Mouse (Mus musculus): ENCODE measurements at regions not wholly inside any gene's neighbourhood (a gene's known extent, or its start where the extent isn't known, plus 50 kb on each side); places are given as distances from the start of the nearest gene placed in this dataset.

- in situ Hi-C loops (cut with MboI, MseI), result no loop called here
Measured at GRCm38 (mm10) chr5:125843259-125843658, 311.7 kb downstream of the Tmem132b start.

DNA sequence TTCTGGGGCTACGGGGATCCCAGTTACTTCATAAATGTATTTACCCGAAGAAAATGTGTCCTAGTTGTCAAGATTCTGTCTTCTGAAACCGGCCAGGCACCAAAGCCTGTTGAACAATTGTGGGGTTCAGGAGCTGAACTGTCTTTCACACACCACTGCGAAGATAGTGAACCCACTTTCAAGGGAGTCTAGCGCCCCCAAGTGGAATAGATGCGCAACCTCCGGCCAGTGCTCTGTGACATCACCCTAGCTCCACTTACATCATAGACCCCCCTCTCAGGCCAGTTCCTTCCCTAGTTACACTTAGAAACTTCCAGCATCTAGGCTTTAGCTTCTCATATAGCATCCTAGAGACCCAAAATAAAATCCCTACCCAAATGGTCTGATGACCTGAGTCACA, 318.1 kb downstream of the Tmem132b start:
- in situ Hi-C loops (cut with MboI, MseI), result no loop called here

GRCm38 (mm10) chr5:125876296-125876695, 344.7 kb downstream of the Tmem132b start:
- in situ Hi-C loops (cut with MboI, MseI), result no loop called here

GRCm38 (mm10) chr5:125888840-125889239, 357.3 kb downstream of the Tmem132b start:
- in situ Hi-C loops (cut with MboI, MseI), result no loop called here

DNA sequence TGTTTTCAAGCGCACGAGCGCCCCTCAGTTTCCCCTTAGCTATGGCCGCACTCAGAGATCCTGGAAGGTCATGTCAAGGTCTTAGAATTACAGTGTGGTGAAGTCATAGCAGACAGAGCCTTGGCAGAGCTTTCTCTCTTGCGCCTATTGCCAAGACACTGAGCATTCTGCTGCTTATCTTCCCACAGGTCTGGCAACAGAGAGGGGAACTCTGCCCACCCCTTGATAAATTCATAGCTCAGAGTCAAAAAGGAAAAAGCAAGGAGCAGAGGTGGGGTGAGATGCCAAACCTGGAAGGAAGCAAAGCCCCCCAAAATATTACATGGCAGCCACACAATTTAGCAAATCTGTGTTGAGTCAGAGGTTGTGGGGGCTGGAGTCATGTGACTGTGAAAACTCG, 362.3 kb downstream of the Tmem132b start:
- in situ Hi-C loops (cut with MboI, MseI), result no loop called here

DNA sequence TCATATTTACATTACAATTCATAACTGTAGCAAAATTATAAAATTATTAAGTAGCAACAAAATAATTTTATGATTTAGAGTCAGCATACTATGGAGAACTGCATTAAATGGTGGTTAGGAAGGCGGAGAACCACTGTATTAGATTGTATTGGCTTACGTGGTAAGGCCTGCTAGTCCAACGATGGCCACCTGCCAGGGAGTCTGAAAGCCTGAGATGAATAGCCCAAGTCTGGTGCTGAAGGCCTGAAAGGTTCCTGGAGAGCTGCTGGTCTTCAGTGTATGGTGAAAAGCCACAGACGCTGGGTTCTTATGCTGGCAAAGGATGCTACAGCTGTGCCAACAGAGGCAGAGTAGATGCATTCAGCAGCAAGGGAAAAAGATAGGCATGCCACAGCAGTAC, 370.5 kb downstream of the Tmem132b start:
- in situ Hi-C loops (cut with MboI, MseI), result no loop called here

- in situ Hi-C loops (cut with MboI, MseI), result no loop called here
Measured at GRCm38 (mm10) chr5:125904426-125904825, 372.9 kb downstream of the Tmem132b start.

DNA sequence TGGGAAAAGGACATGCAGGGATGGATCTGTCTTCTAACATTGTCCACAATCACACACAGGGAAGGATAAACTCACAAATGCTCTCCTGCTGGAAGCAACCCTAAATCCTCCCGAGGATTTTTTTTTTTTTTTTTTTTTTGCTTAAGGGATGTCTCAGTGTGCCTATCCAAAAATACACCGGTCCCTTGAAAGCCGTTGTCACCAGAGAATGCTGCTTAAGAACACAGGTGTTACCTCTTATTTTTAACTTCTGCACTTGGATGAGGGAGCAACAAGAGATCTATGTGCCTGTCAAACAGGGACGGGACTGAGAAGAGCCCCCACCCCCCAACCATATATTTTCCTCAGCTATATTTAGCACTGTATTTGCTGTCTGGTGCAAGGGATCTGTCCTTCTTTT, 375.8 kb downstream of the Tmem132b start:
- in situ Hi-C loops (cut with MboI, MseI), result no loop called here

- in situ Hi-C loops (cut with MboI, MseI), result no loop called here
Measured at GRCm38 (mm10) chr5:125907909-125908308, 376.3 kb downstream of the Tmem132b start.

- in situ Hi-C loops (cut with MboI, MseI), result no loop called here
Measured at GRCm38 (mm10) chr5:125915857-125916256, 384.3 kb downstream of the Tmem132b start.

DNA sequence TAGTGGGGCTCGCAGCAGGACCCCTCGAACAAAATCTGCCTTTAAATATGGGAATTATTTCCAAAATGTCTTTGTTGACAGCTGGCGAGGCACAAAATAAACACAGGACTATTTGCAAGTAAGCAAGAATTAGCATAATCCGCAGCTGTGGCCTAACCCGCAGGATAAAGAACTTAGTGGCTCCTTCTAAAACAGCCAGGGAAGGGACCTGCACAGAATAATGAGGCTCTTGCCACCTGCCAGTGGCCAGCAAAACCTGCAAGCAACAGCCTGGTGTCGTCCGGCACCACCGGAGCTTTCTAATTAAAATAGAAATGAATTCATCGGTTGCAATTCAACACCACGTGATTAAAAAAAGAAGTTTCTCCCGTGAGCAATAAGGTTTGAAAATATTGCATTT, 389.4 kb downstream of the Tmem132b start:
- in situ Hi-C loops (cut with MboI, MseI), result no loop called here

DNA sequence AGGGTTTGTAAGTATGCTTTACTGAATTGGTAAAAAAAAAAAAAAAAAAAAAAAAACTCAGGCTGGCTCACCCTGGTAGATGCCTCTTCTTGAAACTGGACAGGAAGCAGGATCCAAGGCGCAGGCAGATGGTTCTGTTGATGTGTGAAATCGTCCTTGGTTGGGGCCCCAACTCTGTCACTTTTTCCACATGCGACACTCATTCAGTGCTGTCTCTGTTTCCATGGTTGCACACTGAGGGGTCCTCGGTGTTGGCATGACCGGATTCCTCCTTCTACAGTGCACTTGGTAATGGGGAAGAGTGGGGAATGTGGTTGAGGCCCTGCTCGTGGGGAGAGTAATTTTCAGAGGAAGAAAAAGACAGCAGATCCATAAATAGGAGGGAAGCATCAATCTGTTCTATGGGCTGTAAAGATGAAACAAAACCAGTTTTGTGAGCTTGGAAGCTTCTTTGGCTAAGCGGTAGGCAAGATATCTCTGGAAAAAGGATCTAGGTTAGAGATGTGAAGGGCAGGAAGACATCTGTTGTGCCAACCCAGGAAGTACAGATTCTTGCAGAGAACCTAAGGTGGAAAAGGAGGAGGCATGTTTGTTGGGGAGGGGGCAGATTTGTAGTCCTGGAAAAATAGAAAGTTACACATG, 394.4 kb downstream of the Tmem132b start:
- in situ Hi-C loops (cut with MboI, MseI), result no loop called here

DNA sequence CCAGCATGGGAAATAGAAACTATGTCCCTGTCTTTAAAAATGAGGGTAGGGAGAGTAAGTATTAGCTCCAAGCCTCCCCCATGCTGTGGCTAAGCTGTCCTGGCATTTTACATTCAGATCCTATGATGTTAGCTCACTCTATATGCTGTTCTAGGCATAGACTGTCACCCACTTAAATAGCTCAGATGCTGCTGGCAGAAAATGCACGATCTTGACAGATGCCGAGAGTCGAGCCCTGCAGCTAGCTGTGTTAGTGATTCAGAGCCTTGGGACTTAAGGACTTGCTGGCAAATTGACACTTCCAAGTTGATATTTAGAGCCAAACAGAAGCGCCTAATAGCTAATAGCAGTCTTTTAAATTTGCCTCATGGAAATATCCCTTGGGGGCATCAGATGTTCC, 399.9 kb downstream of the Tmem132b start:
- in situ Hi-C loops (cut with MboI, MseI), result loop anchor here (10.0 kb wide), 1 partner anchor 1013 kb away; no protein-coding TSS in a partner anchor

GRCm38 (mm10) chr5:125939416-125939815, 407.8 kb downstream of the Tmem132b start:
- in situ Hi-C loops (cut with MboI, MseI), result loop anchor here (10.0 kb wide), 1 partner anchor 1005 kb away; no protein-coding TSS in a partner anchor

- in situ Hi-C loops (cut with MboI, MseI), result no loop called here
Measured at GRCm38 (mm10) chr5:125946729-125947128, 415.2 kb downstream of the Tmem132b start.

- in situ Hi-C loops (cut with MboI, MseI), result no loop called here
Measured at GRCm38 (mm10) chr5:125951641-125952040, 420.1 kb downstream of the Tmem132b start.

- in situ Hi-C loops (cut with MboI, MseI), result no loop called here
Measured at GRCm38 (mm10) chr5:125964039-125964438, 432.5 kb downstream of the Tmem132b start.

DNA sequence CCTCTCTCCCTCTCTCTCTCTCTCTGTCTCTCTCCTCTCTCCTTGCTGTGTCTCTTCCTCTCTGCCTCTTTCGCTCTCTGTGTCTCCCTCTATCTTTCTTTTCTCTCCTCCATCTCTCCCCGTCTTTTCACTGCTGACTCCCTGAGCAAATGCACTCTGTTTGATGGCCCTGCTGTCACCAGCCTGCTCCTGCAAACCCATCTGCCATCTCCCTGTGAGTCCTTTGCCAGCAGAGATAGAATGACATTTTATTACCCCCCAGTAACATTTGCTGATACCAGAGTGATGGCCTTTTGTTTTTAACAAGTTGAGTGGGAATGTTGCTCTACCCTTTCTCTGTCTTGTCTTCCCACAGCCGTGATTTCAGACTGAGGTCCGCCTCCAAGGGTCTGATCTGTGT, 436.6 kb downstream of the Tmem132b start:
- in situ Hi-C loops (cut with MboI, MseI), result no loop called here

- in situ Hi-C loops (cut with MboI, MseI), result no loop called here
Measured at GRCm38 (mm10) chr5:125974035-125974434, 442.5 kb downstream of the Tmem132b start.

DNA sequence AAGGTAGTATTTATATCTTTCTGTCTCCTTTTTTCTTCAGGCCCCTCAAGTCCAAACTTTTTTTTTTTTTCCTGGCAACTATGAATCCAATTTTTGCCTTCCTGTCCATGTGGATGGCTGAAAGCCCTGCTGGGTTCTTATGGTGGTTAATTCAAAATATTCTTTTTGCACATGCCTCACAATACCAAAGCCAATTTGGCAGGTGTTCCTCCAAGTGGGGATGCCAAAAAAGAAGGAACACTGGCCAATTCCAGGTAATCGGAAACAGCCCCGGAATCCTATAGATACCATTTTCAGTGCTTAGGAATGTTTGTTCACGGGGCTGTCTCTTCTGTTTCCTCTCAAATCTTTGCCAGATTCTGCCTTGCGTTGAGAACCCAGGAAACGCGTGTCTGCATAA, 448.2 kb downstream of the Tmem132b start:
- in situ Hi-C loops (cut with MboI, MseI), result loop anchor here (10.0 kb wide), 1 partner anchor 1425 kb away; no protein-coding TSS in a partner anchor

GRCm38 (mm10) chr5:125985356-125985755, 453.8 kb downstream of the Tmem132b start:
- in situ Hi-C loops (cut with MboI, MseI), result loop anchor here (10.0 kb wide), 1 partner anchor 1419 kb away; no protein-coding TSS in a partner anchor

GRCm38 (mm10) chr5:125997173-125997572, 465.6 kb downstream of the Tmem132b start:
- in situ Hi-C loops (cut with MboI, MseI), result no loop called here

DNA sequence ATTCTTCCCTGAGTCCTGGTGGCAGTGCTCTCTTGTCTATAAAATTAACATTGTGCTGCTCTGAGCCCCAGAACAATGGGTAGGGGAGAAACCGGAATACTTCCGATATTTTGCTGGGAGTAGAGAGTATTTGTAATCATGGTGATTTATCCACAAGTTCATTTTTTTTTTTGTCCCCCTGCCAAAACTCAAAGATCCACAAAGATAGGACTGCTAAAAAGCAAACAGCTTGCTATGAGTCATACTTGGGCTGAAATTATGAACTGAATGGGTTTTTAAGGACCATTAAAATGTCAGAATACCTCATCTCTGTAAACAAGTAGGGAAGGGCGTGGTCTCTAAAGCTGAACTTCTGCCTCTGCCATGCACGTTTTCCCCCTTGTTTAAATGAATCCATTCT, 476.3 kb downstream of the Tmem132b start:
- in situ Hi-C loops (cut with MboI, MseI), result no loop called here

DNA sequence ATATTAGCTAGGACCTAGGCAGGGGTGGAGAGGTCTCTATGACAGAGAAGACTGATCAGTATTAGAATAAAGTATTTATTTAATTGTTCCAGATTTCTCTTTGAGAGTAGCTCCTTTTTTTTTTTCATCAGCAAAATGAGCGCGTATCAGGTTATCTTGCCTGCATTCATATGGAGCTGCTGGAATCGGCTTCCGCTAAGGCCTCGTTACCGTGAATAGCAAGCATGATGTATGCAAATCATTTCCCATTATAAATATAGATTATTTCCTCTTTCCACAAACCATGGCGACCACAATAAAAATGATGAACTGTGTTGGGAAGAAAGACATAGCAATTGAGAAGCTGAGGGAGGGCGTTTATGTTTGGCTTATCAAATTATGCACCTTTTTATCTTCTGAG, 476.7 kb downstream of the Tmem132b start:
- in situ Hi-C loops (cut with MboI, MseI), result no loop called here
